Mouse (Mus musculus) induced T-regulatory cell, adult 2 months (primary cell): ENCODE measurements around the gene Dnase1l1.

Source experiments
- DNase-seq: peaks from one replicate; pipeline ENCODE4 v3.0.0-alpha.2; 2012; ENCODE audit warnings: low read depth

Dnase1l1 gene

DNA sequence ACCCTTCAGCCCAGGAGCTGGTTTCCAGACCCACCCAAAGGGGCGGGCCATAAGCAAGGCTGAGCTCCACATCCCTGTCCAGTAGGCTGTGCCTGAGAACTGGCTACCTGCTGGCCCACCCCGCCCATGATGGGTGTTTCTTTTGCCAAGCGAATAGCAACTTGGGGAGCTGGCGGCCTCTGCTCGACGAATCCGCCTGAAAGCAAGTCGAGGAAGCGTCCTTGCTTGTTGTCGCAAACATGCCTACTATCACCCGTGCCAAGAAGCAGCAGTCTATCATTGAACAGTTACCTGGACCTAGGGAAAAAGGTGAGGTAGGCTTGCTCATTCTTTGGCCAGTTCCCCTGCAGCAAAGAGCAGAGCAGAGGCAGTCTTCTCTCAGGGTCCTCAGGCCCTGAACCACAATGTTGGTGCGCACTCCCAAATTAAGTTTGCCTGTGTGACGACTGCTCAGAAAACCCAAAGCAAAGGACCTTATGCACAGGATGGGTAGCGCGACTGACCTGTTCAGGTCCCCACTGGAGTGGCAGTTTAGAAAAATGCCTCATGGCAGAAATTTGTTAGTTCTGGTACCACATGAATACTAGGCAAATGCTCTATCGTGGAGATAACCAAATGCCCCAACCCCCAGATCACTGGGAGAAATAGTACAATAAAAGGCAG, at the start of gene Dnase1l1, which contains the start of gene Taz:
Gene Dnase1l1 (minus strand): TSS at position 606 of the 663 bp plus-strand sequence.
Gene Taz (plus strand): TSS at position 181 of the 663 bp plus-strand sequence.
- peak; percentile 79 for DNase-seq

GRCm38 (mm10) chrX:74330166-74330930, 48.2 kb upstream of the Dnase1l1 start:
- no peak for DNase-seq

DNA sequence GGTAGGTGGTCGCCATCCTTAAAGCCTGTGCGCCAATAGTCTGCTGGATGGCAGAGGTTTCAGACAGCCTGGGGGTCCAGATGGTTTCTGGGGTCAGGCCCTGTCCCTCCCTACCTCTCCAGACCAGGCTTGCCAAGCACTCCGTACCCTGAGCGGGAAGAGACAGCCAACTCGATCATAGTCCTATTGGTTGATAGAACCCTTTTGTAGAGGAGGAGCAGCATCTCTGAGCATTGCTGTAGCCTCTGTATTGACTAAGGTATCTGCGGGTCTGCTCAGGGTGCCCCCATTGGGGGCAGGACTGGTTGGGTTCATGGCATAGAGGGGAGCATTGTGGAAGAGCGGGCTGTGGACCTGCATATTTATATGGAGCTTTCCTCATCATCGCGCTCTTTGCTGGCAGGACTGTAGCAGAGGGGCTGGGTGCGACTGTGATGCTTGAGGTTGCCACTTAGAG, 47.1 kb upstream of the Dnase1l1 start:
- no peak for DNase-seq

DNA sequence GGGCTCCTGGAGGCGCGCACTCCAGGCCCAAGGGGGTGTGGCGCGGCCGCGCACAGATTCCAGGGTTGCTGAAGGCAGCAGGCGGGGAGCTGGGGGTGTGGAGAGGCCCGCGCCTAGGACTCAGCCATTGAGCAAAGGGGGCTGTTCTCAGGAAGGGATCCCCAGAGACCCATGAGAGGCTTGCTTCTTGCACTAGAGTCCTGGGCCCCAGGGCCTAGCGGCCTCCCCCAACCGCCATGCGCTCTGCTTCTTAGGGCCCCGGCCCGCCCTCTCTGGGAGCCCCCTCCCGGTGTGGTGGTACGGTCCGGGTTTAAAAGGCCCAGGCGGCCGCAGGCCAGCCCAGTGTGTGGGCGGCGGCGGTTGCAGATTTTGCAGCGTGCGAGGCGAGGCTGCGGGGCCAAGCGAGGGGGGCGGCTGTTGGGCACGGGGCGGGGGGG, 46.6 kb upstream of the Dnase1l1 start, which contains the start of gene Plxna3:
Gene Plxna3 (plus strand): TSS at position 342 of the 437 bp plus-strand sequence.
- DNase-seq, result peak; percentile 72

- DNase-seq, result peak; percentile 91
Observed at GRCm38 (mm10) chrX:74312540-74313464, 30.7 kb upstream of the Dnase1l1 start, which contains the start of gene Fam50a. Fam50a (plus strand) TSS chrX:74313033.

DNA sequence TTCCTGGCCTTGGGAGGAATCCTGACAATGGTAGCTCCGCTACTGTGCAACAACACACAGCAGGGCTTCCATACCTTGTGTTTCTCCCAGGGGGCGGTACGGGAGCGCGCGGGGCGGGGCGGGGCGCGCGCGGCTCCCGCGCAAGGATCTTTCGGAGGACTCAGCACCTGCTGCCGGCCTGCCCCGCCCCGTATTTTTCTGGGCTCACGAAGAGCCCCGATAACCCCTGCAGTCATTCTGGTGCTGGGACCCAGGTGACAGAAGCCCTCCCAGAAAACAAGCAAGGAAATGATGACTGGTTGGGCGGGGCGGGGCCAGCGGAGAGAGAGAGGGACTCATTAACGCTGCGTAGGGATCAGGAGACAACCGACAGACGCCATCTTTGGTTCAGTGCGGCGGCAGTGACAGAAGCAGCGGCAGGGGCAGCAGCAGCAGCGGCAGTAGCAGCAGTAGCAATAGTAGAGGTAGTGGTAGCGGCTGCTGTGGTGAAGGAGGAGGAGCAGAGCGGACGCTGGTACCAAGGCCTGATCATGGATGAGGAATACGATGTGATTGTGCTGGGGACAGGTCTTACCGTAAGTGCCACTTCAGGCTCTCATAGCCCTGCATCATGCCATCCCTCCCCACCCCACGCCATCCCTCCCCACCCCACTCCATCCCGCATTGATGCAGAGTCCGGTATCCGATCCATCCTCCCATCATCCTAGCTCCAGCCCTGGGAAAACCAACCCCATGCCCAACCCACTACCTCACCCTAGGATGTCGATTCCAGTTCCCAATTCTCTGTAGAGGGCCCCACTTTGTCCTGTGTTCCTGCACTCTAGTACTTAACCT, 22.9 kb upstream of the Dnase1l1 start, which contains the start of gene Gdi1:
Gene Gdi1 (plus strand): TSS at position 132 of the 834 bp plus-strand sequence.
- DNase-seq, result peak; percentile 90

DNA sequence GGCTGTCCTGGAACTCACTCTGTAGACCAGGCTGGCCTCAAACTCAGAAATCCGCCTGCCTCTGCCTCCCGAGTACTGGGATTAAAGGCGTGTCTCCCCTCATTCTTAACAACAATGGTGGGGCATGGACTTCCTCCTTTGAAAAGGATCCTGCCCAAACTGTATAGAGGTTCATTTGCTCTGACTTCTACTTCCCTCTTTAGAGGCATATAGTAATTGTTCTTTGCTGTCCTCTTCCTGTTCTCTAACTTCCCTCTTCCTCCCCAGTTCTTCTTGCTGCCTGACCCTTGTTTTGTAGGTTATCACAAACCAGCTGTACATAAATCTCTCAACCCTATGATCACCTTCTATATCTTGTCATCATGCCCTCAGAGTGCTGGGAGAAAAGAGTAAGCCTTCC, 17.6 kb upstream of the Dnase1l1 start:
- DNase-seq, result no peak

DNA sequence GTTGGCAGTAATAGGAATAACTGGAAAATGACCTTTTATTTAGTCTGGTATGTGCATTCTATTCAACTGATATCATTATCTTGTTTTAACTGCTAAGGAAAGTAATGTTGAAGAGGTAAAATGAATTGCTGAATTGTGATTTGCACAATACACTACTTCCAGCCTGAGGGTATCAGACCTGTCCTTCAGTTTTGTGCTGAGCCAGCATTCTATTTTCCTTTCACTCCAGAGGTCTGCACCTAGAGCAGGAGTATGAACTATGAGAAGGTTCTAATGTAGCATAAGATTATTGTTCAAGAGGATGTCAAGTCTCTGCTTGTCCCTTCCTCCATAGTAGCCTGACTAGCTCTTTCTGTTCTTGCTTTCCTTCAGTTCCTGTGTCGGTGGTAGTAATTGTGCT, 16.2 kb upstream of the Dnase1l1 start:
- DNase-seq, result no peak

GRCm38 (mm10) chrX:74296538-74297448, 14.7 kb upstream of the Dnase1l1 start, which contains the start of gene Atp6ap1:
Atp6ap1 (plus strand) TSS chrX:74297097.
- peak; percentile 94 for DNase-seq

DNA sequence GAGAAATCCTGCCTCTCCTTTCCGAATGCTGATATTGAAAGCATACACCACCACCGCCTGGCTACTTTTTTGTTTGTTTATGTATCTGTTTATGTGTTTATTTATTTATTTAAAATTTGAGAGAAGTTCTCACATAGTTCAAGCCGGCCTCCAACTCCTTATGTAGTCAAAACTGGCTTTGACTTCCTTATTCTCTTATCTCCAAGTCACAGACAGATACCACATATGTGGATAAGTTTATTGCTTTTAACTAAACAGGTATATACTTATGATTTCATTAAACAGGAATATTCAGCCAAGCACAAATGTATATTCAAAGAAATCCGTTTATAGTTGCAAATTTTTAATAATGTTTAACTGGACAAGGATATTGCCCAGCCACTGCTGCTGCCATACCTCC, 11.3 kb upstream of the Dnase1l1 start:
- no peak for DNase-seq

GRCm38 (mm10) chrX:74283092-74283437, 928 bp upstream of the Dnase1l1 start:
- DNase-seq, result no peak

- DNase-seq, result peak; percentile 90
Observed at GRCm38 (mm10) chrX:74282395-74283091, 406 bp upstream of the Dnase1l1 start.

DNA sequence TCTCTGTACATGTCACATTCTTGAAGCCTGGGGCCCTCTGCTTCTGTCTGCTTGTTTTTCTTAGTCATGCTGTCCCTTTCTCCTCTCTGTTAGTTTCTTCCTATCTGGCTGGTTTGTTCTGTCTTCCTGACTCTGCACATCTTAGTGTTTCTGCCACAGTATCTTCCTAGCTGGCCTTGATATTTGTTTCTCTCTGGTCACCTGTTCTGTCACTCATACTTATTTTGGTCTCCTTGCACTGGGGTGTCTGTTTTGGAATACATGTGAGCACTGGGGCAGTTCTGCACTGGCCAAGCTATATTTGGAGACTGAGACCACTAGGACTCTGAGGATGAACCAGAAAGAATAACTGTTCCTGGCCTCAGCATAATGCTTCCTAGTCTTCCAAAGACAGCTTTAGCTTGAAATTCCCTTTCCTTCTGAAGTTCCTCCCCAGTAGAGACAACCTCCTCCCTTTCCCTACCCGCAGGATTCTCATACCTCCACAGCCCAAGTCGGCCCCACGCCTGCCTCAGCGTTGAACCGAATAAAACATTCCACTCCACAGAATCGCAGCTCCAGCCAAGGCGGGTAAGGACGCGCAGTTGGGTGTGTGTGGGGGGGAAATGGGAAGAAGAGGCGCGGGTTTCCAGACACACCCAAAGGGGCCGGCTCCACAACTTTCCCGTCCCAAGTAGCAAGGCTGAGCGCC, 951 bp downstream of the Dnase1l1 start:
- DNase-seq, result no peak

DNA sequence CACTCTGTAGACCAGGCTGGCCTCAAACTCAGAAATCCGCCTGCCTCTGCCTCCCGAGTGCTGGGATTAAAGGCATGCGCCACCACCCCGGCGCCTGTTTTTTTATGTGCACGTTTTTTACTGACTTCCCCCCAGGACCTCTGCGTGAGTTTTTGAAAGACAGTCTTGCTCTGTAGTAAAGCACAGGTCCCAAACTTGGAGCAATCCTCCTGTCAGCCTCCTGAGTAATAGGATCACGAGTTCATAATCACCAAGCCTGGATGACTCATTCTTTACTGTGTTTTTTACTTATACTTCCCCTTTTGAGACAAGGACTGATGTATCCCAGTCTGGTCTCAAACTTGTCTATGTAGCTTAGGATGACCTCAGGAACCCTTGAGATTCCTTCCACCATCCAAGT, 4.2 kb downstream of the Dnase1l1 start:
- no peak for DNase-seq

GRCm38 (mm10) chrX:74273422-74274322, 8.5 kb downstream of the Dnase1l1 start:
- DNase-seq, result no peak

GRCm38 (mm10) chrX:74270902-74271551, 11.1 kb downstream of the Dnase1l1 start:
- DNase-seq, result peak; percentile 58
